Mouse (Mus musculus) hindbrain, embryonic 12.5 days (tissue): ENCODE results near the gene Men1. TPM values are rescaled to one million over a fixed set of nuclear protein-coding genes. Genes with fewer than 3 reads are reported as not detected.

Source experiments
- ATAC-seq: fragments of 200-750 bp; cut with Nextera tagmentation; 2 replicates; pipeline ENCODE4 v1.8.0; 2017; ENCODE audit warnings: moderate TSS enrichment; ENCODE audit not compliant: low FRiP score
- H3K27ac ChIP-seq: fragments of 300-500 bp; sonication (generic); 2 replicates; pipeline ENCODE4 v1.5.1; 2016; ENCODE audit warnings: mild to moderate bottlenecking
- H3K27me3 ChIP-seq: fragments of 300-500 bp; sonication (generic); 2 replicates; pipeline ENCODE4 v1.6.1; 2016; ENCODE audit warnings: mild to moderate bottlenecking
- H3K36me3 ChIP-seq: fragments of 300-500 bp; sonication (generic); 2 replicates; pipeline ENCODE4 v1.6.1; 2016; ENCODE audit warnings: mild to moderate bottlenecking
- H3K4me1 ChIP-seq: fragments of 300-500 bp; sonication (generic); 2 replicates; pipeline ENCODE4 v1.6.1; 2016
- H3K4me2 ChIP-seq: fragments of 300-500 bp; sonication (generic); replicated peaks from 2 replicates; pipeline ENCODE4 v1.6.1; 2016; ENCODE audit warnings: mild to moderate bottlenecking
- H3K4me3 ChIP-seq: fragments of 300-500 bp; sonication (generic); 2 replicates; pipeline ENCODE4 v1.5.1; 2016; ENCODE audit warnings: mild to moderate bottlenecking
- H3K9ac ChIP-seq: fragments of 300-500 bp; sonication (generic); 2 replicates; pipeline ENCODE4 v1.6.1; 2016; ENCODE audit warnings: mild to moderate bottlenecking, moderate library complexity
- H3K9me3 ChIP-seq: fragments of 300-500 bp; sonication (generic); replicated peaks from 2 replicates; pipeline ENCODE4 v1.6.1; 2016; ENCODE audit warnings: mild to moderate bottlenecking
- WGBS: fragments of 180-500 bp; shearing (Covaris S2); methylation state at CpG from one replicate; pipeline ENCODE4 v1.1.7; 2016; 5-methylcytosine and 5-hydroxymethylcytosine counted together
- polyA plus RNA-seq: library from polyadenylated mRNA; unstranded; fragments of >200 nt; fragmentation: Nextera tagmentation; extraction: Ambion mirVana; gene quantifications from 2 replicates; pipeline ENCODE4 v1.2.1, GENCODE M21; 2016

The Men1 gene
- polyA plus RNA-seq, 1 experiment from 2014 or later = 95.8 TPM

GRCm38 (mm10) chr19:6342276-6342933 is 7.6 kb downstream of the Men1 start:
- Histone ChIP-seq H3K27me3 (no peaks in the 10 kb centered on the region), H3K9me3 (no peaks in the 10 kb centered on the region), H3K36me3 (peaks cover 76% of the 10 kb centered on the region), H3K27ac (no peak overlapping the region), H3K9ac (no peak overlapping the region), H3K4me2 (0 out of 2 replicates have a peak overlapping the region, but pooled peaks have one; percentile 77), H3K4me1 (peaks cover 18% of the 10 kb centered on the region), H3K4me3 (no peak overlapping the region)
- 78% methylated on average over 5 of the region's 5 CpGs for WGBS
- ATAC-seq = no peak

- H3K27me3 ChIP-seq = no peaks in the 10 kb centered on the region
- no peak for ATAC-seq
- H3K4me1 ChIP-seq = peaks cover 18% of the 10 kb centered on the region
- no peak overlapping the region for H3K4me2 ChIP-seq
- H3K36me3 ChIP-seq = peaks cover 76% of the 10 kb centered on the region
- H3K4me3 ChIP-seq = no peak overlapping the region
- H3K27ac ChIP-seq = no peak overlapping the region
- no peak overlapping the region for H3K9ac ChIP-seq
- H3K9me3 ChIP-seq = no peaks in the 10 kb centered on the region
- 89% methylated on average over 18 of the region's 19 CpGs for WGBS
These were observed 8.5 kb downstream of the Men1 start for GRCm38 (mm10) chr19:6343066-6343925.

- Histone ChIP-seq H3K4me2 (no peak overlapping the region), H3K9me3 (no peaks in the 10 kb centered on the region), H3K9ac (no peak overlapping the region), H3K36me3 (peaks cover 69% of the 10 kb centered on the region), H3K4me1 (peaks cover 24% of the 10 kb centered on the region), H3K4me3 (no peak overlapping the region), H3K27ac (no peak overlapping the region), H3K27me3 (no peaks in the 10 kb centered on the region)
- ATAC-seq = no peak
- WGBS = 87% methylated on average over 5 of the region's 5 CpGs
These were observed 9.2 kb downstream of the Men1 start for GRCm38 (mm10) chr19:6343996-6344395.

- ATAC-seq = no peak
- Histone ChIP-seq H3K4me2 (no peak overlapping the region), H3K27ac (no peak overlapping the region), H3K27me3 (no peaks in the 10 kb centered on the region), H3K9ac (no peak overlapping the region), H3K36me3 (peaks cover 61% of the 10 kb centered on the region), H3K9me3 (no peaks in the 10 kb centered on the region), H3K4me1 (peaks cover 23% of the 10 kb centered on the region), H3K4me3 (no peak overlapping the region)
- 86% methylated on average over 5 of the region's 5 CpGs for WGBS
These were observed 11.2 kb downstream of the Men1 start for GRCm38 (mm10) chr19:6346023-6346422.

GRCm38 (mm10) chr19:6346661-6347060 is 11.9 kb downstream of the Men1 start:
- H3K27me3 ChIP-seq = no peaks in the 10 kb centered on the region
- H3K36me3 ChIP-seq = peaks cover 61% of the 10 kb centered on the region

GRCm38 (mm10) chr19:6347615-6348014 is 12.8 kb downstream of the Men1 start:
- 94% methylated on average over 4 of the region's 4 CpGs for WGBS

More at GRCm38 (mm10) chr19:6346661-6347060, 11.9 kb downstream of the Men1 start:
- Histone ChIP-seq H3K4me3 (no peak overlapping the region), H3K9ac (no peak overlapping the region), H3K4me2 (no peak overlapping the region), H3K9me3 (no peaks in the 10 kb centered on the region), H3K27ac (no peak overlapping the region), H3K4me1 (peaks cover 16% of the 10 kb centered on the region)
- no peak for ATAC-seq
- WGBS = 90% methylated on average over 10 of the region's 10 CpGs

GRCm38 (mm10) chr19:6348717-6349116 is 13.9 kb downstream of the Men1 start:
- Histone ChIP-seq H3K27ac (0 out of 2 replicates have a peak overlapping the region, but pooled peaks have one; percentile 30), H3K4me2 (no peak overlapping the region), H3K4me3 (no peak overlapping the region), H3K4me1 (peaks cover 15% of the 10 kb centered on the region), H3K9ac (peak overlapping the region; percentile 39), H3K27me3 (no peaks in the 10 kb centered on the region), H3K9me3 (no peaks in the 10 kb centered on the region), H3K36me3 (peaks cover 63% of the 10 kb centered on the region)
- ATAC-seq = no peak
- WGBS = 49% methylated on average over 9 of the region's 9 CpGs

More at GRCm38 (mm10) chr19:6347615-6348014, 12.8 kb downstream of the Men1 start:
- no peak for ATAC-seq
- Histone ChIP-seq H3K4me3 (no peak overlapping the region), H3K36me3 (peaks cover 60% of the 10 kb centered on the region), H3K27me3 (no peaks in the 10 kb centered on the region), H3K4me2 (no peak overlapping the region), H3K27ac (no peak overlapping the region), H3K9ac (no peak overlapping the region), H3K4me1 (peaks cover 15% of the 10 kb centered on the region), H3K9me3 (no peaks in the 10 kb centered on the region)

- Histone ChIP-seq H3K36me3 (peaks cover 64% of the 10 kb centered on the region), H3K27ac (0 out of 2 replicates have a peak overlapping the region, but pooled peaks have one; percentile 30)
These were observed 14.6 kb downstream of the Men1 start for GRCm38 (mm10) chr19:6349215-6349983.

GRCm38 (mm10) chr19:6351431-6352106 is 16.8 kb downstream of the Men1 start:
- 67% methylated on average over 14 of the region's 14 CpGs for WGBS

More at GRCm38 (mm10) chr19:6349215-6349983, 14.6 kb downstream of the Men1 start:
- no peak for ATAC-seq
- H3K9me3 ChIP-seq = no peaks in the 10 kb centered on the region
- H3K9ac ChIP-seq = no peak overlapping the region
- no peak overlapping the region for H3K4me3 ChIP-seq
- no peaks in the 10 kb centered on the region for H3K27me3 ChIP-seq
- H3K4me1 ChIP-seq = peaks cover 15% of the 10 kb centered on the region
- WGBS = 41% methylated on average over 14 of the region's 14 CpGs
- H3K4me2 ChIP-seq = no peak overlapping the region

GRCm38 (mm10) chr19:6352107-6352505 is 17.3 kb downstream of the Men1 start:
- ATAC-seq = no peak
- H3K27ac ChIP-seq = no peak overlapping the region
- H3K27me3 ChIP-seq = no peaks in the 10 kb centered on the region
- no peak overlapping the region for H3K9ac ChIP-seq
- peaks cover 41% of the 10 kb centered on the region for H3K36me3 ChIP-seq
- H3K4me1 ChIP-seq = peaks cover 15% of the 10 kb centered on the region
- H3K4me2 ChIP-seq = no peak overlapping the region
- H3K4me3 ChIP-seq = no peak overlapping the region
- no peaks in the 10 kb centered on the region for H3K9me3 ChIP-seq
- 91% methylated on average over 2 of the region's 2 CpGs for WGBS

More at GRCm38 (mm10) chr19:6351431-6352106, 16.8 kb downstream of the Men1 start:
- no peak for ATAC-seq
- Histone ChIP-seq H3K27ac (no peak overlapping the region; the same call in 1 of the 2 replicates), H3K4me2 (no peak overlapping the region), H3K9ac (no peak overlapping the region), H3K9me3 (no peaks in the 10 kb centered on the region), H3K36me3 (peaks cover 46% of the 10 kb centered on the region), H3K4me1 (peaks cover 15% of the 10 kb centered on the region), H3K4me3 (no peak overlapping the region), H3K27me3 (no peaks in the 10 kb centered on the region)

- H3K4me1 ChIP-seq = peaks cover 9% of the 10 kb centered on the region
- no peak overlapping the region for H3K4me3 ChIP-seq
- peaks cover 29% of the 10 kb centered on the region for H3K36me3 ChIP-seq
- H3K9ac ChIP-seq = no peak overlapping the region
- no peak for ATAC-seq
- no peak overlapping the region for H3K4me2 ChIP-seq
- no peak overlapping the region for H3K27ac ChIP-seq
- WGBS = 90% methylated on average over 7 of the region's 7 CpGs
- no peaks in the 10 kb centered on the region for H3K9me3 ChIP-seq
- no peaks in the 10 kb centered on the region for H3K27me3 ChIP-seq
These were observed 19.3 kb downstream of the Men1 start for GRCm38 (mm10) chr19:6354030-6354429.
